Mouse (Mus musculus) c-Kit-positive CD71-positive TER-119-positive erythroid progenitor cells, embryonic 14.5 days (primary cell): ENCODE measurements around the gene Cep295.
"Not testable (repeated sequence)": the region's sequence is repeated elsewhere in the genome, so short reads cannot be mapped to it uniquely, and the experiment has no call there.

Experiments used
- DNase-seq: peaks from one replicate; pipeline ENCODE4 v3.0.0-alpha.2; 2013; ENCODE audit warnings: low spot score

The Cep295 gene

DNA sequence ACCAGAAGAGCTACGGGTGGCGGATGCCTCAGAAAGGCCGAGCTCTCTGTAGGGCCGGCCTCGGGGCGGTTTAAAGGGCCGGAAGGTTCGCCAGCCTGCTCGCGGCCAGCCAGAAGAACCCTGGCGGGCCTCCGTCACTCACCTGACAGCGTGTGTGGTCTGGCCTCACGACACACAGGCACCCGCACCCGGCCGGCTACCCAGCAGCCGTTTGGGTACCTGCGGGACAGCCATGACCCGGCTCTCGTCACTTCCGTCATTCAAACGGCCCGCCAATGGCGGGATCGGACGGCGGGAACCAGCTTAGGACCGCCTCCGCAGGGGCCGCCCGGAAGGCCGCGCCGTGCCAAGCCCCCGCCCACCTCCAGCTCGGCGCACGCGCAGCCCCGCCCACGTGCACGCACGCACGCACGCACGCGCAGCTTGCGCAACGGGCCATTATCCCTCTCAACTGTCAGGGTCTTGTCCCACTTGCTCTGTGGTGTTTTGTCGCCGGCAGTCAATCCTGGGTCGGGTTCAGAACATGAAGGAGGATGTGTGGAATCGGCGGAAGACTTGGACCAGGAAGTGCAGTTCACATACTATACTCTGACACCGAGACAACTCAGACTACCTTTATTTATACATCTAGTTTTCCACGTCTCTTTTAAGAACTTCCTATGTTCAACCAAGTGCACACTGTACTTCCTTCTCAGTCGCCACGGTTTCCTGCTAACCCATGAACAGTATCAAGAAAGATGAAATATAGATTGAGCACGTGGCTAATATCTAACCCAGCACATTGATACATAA lies at the start of gene Cep295:
Gene Cep295 (minus strand): TSS at position 305 of the 792 bp plus-strand sequence.
- DNase-seq = peak; percentile 92

DNA sequence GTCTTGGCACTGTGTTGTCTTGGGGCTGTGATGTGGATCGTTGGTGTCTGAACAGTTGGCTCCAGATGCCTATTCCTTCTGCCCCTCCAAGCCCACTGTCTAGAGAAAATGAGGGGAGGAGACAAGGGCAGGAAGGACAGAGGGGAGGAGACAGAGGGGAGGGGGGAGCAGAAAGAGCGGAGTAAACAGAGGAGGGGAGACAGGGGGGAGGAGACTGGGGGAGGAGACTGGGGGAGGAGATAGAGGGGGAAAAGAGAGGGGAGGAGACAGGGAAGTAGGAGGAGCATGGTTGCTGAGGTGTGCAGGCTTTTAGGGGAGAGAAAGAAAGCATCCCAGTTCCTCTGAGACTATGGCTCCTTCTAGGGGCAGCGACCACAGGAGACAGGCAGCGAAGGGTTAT lies 40.0 kb upstream of the Cep295 start:
- no peak for DNase-seq

DNA sequence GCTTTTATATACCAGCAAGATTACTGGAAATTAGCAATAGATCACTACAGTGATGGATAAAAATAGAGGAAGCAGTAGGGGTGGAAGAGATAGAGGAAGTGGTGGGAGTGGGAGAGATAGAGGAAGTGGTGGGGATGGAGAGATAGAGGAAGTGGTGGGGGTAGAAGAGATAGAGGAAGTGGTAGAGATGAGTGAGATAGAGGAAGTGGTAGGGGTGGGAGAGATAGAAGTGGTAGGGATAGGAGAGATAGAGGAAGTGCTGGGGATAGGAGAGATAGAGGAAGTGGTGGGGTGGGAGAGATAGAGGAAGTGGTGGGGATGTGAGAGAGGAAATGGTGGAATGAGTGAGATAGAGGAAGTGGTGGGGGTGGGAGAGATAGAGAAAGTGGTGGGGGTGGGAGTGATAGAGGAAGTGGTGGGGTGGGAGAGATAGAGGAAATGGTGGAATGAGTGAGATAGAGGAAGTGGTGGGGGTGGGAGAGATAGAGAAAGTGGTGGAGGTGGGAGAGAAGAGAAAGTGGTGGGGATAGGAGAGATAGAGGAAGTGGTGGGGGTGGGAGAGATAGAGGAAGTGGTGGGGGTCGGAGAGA lies 37.9 kb upstream of the Cep295 start:
- no peak for DNase-seq

DNA sequence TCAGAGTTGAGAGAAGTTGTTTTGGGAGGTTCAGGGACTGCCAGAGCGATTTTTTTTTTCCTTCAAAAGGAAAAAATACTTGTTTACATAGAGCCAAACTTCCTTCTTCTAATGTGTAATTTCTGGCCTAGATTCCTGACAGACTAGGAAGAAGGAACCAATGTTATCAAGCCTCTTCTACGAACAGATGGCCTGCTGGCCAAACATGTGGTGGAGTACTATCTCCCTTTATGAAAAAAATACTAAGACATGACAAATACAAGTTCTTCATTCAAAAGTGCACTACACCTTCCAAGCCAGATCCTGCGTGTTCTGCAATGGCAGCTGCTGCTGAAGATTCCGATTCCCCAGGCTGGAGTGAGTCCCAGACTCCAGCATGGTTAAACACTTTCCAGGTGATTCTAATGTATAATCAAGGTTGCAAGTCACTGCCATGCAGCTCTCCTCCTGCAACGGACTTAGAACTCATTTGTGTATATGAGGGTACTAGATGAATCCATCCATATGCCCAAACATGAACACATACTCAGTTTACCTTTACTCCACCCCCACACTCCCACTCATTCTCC lies 29.6 kb upstream of the Cep295 start:
- DNase-seq = no peak

DNA sequence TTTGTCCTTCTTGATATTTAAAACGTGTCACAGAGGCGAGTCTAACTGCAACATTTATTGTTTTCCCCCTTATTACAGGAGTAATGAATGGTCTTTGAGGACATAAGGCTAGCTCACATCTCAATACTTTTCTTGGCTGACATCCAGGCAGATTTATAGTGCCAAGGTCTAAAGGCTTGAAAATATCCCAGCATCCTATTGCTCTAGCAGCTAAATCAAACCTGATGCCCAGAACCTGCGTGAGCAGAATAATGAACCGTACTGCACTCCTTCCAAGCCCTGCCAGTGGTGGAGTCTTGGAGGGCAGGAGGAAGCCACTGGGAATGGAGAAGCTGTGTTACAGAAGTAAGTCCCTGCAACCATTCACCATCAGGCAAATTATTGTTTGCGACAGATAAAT lies 26.7 kb upstream of the Cep295 start:
- no peak for DNase-seq

DNA sequence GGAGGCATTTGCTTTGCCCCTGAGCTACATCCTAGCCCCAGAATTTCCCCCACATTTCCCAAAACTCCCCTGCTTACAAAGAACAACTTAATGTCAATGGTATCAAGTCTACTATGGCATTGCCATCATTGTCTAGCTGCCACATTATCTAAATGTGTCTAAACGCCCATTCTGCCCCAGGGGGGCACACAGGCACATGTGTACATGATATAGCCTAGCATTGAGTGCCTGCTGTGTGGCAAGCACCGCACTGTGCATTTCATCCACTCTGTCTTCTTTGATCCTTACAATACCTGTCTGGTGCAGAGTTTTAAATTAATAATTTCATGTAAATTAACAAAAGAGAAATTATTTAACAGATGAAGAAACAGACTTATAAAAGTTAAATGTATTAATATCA lies 8.7 kb upstream of the Cep295 start:
- DNase-seq = no peak

DNA sequence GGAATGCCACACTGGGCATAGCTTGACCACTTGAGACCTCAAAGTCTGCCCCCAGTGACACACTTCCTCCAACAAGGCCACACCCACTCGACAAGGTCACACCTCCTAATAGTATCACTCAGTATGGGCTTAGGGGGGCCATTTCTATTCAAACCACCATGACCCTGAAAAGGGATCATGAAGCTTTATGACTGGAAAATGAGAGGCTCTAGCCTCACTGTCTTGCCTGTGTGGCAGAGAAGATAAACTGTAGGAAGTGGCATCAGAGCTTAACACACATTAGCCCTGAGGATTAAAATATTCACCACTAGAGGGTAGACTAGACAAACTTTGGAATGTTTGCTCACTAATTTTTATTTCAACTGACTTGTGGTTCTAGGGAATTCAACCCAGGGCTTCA lies 8.3 kb upstream of the Cep295 start:
- no peak for DNase-seq

DNA sequence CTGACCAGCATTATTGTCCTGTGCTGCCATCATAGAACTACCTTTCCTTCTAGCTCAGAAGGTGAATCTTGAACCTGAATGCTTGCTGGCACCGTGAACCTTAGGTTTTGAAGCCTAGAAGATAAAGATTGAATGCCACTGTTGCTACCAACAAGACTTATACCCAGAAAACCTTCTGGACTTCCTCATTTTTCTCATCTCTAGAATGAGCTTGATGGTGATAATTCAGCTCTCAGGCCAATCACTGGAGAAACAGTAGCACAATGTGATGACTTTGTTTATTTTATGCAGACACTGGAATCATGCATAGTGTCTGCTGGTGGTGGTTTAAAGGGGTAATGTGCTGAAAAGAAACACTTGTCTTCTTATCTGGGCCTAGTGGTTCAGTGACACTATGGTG lies 7.3 kb upstream of the Cep295 start:
- DNase-seq = no peak

DNA sequence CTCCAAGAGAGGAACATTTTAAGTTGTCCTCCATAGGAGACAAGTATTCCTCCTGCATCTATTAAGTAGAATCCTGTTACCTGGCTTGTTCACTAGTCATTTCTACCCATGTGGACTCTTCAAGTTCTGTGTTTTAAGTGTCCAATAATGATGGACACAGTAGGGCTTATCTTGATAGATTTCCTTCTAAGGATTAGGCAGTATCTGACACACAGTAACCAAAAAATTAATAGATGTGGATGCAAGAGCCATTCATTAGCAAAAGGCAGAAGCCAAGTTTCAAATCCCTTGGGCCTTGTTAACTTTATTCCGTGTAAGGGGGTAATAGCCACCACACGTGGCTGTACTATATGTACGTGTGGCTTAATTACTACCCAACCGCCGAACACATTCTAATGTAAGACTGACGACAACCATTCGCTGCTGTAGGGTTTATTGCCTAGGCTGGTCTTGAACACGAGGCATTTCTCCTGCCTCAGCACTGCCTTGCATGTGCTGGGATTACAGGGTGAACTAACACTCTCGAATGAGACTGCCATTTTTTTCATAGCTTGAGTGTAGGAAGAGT lies 588 bp downstream of the Cep295 start:
- peak; percentile 16 for DNase-seq

DNA sequence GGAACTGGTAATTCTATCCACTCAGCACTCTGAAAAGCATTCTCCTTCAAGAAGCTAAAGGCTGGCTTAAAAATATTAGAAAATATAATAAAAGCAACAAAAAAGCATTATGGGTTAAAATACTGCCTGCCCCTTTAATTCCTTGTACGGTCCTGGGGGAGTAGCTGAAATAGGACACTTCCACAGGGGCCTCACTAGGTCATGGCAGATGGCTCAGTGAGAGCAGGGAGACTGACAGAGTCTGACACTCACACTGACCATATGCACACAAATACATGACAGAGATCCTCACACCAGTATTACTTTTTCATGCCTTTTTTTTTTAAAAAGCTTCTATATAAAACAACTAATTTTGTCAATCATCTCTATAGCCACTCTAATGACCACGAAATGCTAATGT lies 7.7 kb downstream of the Cep295 start:
- no peak for DNase-seq

DNA sequence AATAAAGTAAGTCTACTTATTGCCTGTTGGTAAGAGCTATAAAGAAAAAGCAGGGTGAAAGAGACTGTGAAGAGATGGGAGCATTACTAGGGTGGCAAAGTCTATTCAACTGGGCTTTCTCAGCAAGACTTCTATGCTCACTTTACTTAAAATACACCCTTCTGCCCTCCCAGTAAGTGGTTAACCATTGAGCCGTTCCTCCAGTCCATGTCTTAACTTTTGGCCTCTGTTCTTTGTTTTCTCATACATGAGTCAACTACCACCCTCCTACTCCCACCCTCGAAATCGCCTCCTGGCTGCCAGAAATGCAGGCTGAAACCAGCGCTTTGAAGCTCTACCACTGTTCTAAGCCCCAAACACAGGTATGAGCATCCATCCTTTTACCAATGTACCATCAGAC lies 19.8 kb downstream of the Cep295 start:
- DNase-seq = no peak

DNA sequence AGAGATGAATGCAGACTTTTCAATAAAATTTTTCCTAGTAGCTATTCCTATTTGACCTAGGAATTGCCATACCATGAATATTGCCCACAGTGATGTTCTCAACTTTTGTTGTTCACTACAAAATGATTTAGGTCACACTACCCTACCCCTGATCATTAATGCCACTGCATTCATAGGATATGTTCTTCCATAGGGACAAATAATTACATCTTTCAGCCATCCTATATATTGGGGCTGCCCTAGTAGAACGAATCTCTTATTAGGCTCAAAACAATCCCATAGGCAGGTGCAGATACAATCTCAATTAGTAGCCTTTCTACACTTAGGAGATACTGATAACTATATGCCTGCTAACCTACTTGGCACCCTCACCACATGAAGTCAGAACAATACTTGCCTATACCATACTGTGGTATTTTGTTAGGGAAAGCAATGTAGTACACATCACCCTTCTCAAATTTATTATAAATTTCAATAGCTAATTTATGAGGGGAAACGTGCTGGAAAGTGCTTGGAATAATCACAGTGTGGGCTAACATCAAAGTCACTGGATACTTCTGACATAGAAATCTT lies 39.3 kb downstream of the Cep295 start:
- DNase-seq = no peak

DNA sequence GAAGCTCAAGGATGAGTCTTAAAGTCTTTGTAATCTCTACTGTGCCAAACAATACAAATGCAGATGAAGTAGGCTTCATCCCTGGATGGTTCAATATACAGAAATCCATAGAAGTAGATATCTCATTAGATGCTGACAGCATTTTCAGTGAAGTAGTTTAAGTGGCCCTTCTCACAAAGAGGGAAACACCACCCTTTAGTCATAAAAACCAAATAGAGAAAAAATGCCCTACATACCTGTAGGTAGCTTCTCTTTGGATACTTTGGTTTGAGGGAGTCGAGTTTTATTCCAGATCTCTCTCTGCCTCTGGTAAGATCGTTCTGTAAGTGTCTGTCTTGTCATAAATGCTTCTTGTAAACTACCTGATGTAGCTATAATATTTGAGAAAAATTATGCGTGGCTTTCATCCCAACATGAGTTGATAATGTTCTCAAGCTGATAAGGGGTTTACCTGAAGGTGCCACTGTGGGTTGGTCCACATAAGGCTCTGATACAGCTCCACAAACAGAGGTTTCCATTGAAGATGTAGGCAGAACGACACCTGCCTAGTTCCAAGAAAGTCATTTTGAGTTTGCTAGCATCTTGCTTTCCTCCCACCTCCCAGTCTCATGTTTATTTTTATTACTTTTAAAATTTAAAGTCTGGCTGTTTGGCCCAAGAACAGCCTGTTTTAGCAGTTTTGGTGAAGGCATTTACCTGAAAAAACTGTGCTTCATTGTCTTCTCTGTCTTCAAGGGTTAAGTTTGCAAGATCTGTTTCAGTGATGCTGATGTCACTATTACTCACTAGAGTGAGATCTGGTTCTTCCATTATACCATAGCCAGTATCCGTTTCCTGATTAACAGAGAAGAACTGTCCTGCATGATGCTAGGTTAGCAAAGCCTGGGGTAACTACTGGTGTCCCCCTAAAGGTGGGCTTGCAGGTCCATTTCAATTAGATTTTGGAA lies 40.1 kb downstream of the Cep295 start:
- no peak for DNase-seq

DNA sequence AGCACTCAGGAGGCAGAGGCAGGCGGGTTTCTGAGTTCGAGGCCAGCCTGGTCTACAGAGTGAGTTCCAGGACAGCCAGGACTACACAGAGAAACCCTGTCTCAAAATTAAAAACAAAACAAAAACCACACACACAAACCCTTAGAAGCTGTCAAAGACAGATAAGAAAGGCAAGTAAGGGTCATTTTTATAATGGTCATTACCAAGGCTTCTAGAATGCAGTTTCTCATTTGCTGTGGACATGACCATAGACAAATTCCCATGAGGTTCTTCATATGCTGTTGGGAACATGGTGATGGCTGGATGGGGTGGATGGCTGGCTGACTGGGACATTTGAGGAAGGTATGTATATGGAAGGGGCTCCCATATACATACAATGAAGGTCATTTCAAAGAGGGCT lies 41.3 kb downstream of the Cep295 start:
- DNase-seq = not testable (repeated sequence)

DNA sequence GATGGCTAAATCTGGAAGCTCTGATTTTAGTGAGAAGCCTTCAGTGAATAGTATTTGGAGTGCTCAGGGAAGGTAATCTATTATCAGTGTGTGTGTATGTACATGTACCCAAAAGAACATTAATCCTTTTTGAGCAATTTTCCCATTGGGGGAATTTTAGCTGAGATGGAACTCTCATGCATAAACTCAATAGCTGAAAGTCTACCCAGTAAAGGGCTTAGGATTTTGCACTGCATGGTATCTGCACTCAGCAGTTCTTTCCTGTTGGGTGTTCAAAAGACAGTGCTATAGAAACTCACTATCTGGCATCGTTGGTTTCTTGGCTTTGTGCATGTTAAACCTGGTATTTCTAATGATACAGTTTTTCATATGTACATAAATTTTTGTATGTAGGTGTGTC lies 43.0 kb downstream of the Cep295 start:
- no peak for DNase-seq

DNA sequence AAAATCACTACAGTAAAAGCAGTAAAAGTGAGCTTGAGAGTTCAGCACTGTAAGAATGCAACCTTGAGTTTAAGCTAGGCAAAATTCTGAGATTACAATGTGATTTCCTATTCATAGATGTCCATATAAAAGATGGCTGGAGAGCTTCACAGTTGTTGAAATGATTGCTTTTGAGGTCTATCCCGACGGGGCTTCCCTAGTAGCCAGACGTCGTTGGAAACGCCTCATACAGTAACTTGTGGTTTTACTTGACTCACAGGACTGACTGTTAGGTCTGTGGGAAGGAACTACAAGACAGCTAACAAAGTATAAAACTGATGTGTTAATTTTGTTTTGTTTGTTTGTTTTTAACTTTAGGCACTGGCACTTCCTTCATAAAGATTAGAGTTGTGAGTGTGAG lies 44.0 kb downstream of the Cep295 start:
- no peak for DNase-seq

DNA sequence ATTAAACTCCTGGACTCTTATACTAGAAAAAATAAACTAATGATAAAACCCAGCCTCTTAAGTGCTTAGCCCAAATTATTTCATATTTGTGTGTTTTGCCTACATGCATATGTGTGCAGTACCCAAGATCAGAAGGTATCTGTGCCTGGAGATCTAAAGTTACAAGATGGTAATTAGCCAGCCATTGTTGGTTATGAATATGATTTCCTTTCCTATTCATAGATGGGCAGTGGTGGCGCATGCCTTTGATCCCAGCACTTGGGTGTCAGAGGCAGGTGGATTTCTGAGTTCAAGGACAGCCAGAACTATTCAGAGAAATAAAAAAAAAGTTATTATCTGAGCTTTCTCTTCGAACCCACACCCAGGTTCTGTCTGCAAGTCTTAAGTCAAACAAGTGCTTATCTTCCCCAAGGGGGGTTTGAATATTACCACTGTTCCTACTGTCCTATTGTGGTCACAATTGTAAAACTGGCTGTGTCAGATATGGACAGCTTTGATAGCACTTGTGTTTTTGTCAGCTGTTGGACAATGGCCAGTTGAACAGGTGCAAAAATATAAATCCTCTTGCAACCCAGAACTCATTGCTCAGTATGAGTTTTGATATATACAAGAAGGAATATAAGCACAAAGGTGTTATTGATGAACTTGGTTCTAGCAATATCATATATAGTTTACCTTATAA lies 45.4 kb downstream of the Cep295 start:
- DNase-seq = no peak

DNA sequence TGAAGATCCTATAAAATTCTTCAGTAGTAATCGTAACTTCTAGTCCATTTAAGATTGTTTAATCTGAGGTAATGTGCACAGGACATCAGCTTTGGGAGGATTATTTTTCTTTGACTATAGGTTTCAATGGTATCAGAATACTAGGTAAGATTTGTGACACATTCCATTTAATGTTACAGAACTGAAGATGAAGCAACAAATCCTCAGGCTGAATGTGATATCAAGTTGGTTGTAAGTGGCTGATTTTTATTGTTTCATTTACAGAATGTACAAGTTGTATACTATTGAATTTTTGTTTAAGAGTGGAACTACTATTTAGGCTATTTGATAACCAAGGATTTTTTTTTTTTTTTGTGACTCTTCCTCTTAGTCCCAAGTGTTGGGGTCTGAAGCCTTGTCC lies 47.4 kb downstream of the Cep295 start:
- no peak for DNase-seq

DNA sequence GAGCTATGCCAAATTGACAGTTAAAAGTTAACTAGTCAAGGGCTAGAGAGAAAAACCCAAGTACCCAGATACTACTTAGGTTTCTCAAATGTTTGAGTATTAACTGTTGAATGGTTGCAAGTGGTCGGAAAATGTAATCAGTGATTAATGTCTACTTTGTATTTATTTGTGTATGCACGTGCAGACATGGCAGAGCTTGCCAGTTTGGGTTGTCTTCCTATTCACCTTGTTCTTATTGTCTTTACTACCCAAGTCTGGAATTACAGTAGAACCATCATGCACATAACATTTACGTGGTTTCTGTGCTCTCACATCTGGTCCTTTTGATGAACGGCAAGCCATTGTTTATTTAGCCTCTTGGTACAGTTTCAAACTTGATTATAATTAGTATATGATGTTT lies 48.2 kb downstream of the Cep295 start:
- no peak for DNase-seq

DNA sequence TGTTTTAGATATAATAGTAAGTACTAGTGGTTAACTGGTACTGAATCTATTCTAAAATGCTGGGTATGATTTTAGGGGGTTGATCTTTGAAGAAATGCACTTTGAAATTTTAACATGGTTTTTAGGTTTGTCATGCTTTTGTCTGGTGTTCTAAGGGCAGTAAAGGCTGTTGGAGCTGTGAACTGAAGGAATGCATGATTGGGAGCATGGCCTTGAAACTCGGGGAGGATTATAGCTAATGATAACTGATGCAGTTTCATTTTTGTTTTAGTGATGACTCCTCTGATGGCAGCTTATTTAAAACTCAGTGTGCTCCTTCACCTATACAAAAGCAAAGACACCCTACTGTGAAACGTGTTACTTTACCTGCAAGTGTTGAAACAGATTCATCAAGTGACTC lies 49.3 kb downstream of the Cep295 start:
- DNase-seq = no peak

DNA sequence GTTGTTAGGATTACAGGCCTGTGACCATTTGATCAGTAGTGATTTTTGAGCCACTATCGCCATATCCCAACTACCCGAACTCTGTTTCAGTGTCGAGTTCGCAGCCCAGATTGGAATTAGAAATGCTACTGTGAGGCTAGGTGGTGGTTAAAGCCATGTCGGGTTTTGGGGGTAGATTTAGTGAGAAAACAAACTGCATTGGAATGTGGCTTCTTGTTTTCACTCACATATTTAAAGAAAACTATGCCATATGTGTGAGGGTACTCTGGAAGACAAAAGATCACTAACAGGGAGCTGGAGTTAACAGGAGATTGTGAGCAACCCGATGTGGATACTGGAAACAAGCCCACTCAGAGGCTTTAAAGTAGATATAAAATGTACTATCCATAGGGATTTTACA lies 50.3 kb downstream of the Cep295 start:
- no peak for DNase-seq
